Mouse (Mus musculus): ENCODE data around the gene Golga5. TPM values are rescaled to one million over a fixed set of nuclear protein-coding genes. Genes with fewer than 3 reads are reported as not detected.

Golga5 gene
- polyA plus RNA-seq, 1 experiment from 2014 or later = 29.3 TPM

GRCm38 (mm10) chr12:102535796-102536195 lies 66.9 kb downstream of the Golga5 start:
- no peaks in the 10 kb centered on the region for H3K27me3 ChIP-seq (ENCODE audit: control insufficient read depth, insufficient read depth, low read length)
- WGBS = 53% methylated on average over 1 of the region's 1 CpGs
- H3K4me3 ChIP-seq (ENCODE audit: low read depth, low read length) = no peak overlapping the region
- H3K9me3 ChIP-seq (ENCODE audit: control insufficient read depth, low read length) = no peaks in the 10 kb centered on the region
- H3K4me1 ChIP-seq (replicated peaks; ENCODE audit: control insufficient read depth, insufficient read depth) = no peaks in the 10 kb centered on the region
- H3K4me2 ChIP-seq (replicated peaks; ENCODE audit: low read depth) = no peak overlapping the region
- TF ChIP-seq EP300 (optimal IDR thresholded peaks at IDR 0.05) (no peak), CTCF (IDR thresholded peaks at IDR 0.05; ENCODE audit: low read depth) (no peak)
- no peaks in the 10 kb centered on the region for H3K36me3 ChIP-seq (ENCODE audit: control insufficient read depth, insufficient read depth, low read length)
- ATAC-seq (ENCODE audit: low FRiP score, low TSS enrichment) = no peak
- no peak for DNase-seq (ENCODE audit: low spot score)
- no peak overlapping the region for H3K27ac ChIP-seq (replicated peaks)
- no peak overlapping the region for H3K9ac ChIP-seq (ENCODE audit: low read length)

- Histone ChIP-seq H3K36me3 (ENCODE audit: control insufficient read depth, insufficient read depth, low read length) (no peaks in the 10 kb centered on the region), H3K9ac (ENCODE audit: low read length) (no peak overlapping the region), H3K4me3 (ENCODE audit: low read depth, low read length) (no peak overlapping the region), H3K4me2 (replicated peaks; ENCODE audit: low read depth) (no peak overlapping the region), H3K4me1 (replicated peaks; ENCODE audit: control insufficient read depth, insufficient read depth) (no peaks in the 10 kb centered on the region), H3K27me3 (ENCODE audit: control insufficient read depth, insufficient read depth, low read length) (no peaks in the 10 kb centered on the region), H3K27ac (replicated peaks) (no peak overlapping the region), H3K9me3 (ENCODE audit: control insufficient read depth, low read length) (no peaks in the 10 kb centered on the region)
- TF ChIP-seq EP300 (optimal IDR thresholded peaks at IDR 0.05) (no peak), CTCF (IDR thresholded peaks at IDR 0.05; ENCODE audit: low read depth) (no peak)
- 62% methylated on average over 8 of the region's 8 CpGs for WGBS
- no peak for DNase-seq (ENCODE audit: low spot score)
- ATAC-seq (ENCODE audit: low FRiP score, low TSS enrichment) = no peak
Observed at GRCm38 (mm10) chr12:102540278-102540677, 71.3 kb downstream of the Golga5 start.

- Histone ChIP-seq H3K36me3 (ENCODE audit: control insufficient read depth, insufficient read depth, low read length) (no peaks in the 10 kb centered on the region), H3K27me3 (ENCODE audit: control insufficient read depth, insufficient read depth, low read length) (no peaks in the 10 kb centered on the region), H3K4me3 (ENCODE audit: low read depth, low read length) (no peak overlapping the region), H3K9me3 (ENCODE audit: control insufficient read depth, low read length) (no peaks in the 10 kb centered on the region), H3K4me2 (replicated peaks; ENCODE audit: low read depth) (no peak overlapping the region), H3K9ac (ENCODE audit: low read length) (no peak overlapping the region), H3K27ac (replicated peaks) (no peak overlapping the region), H3K4me1 (replicated peaks; ENCODE audit: control insufficient read depth, insufficient read depth) (no peaks in the 10 kb centered on the region)
- no peak for DNase-seq (ENCODE audit: low spot score)
- WGBS = 87% methylated on average over 7 of the region's 7 CpGs
- no peak for ATAC-seq (ENCODE audit: low FRiP score, low TSS enrichment)
- TF ChIP-seq EP300 (optimal IDR thresholded peaks at IDR 0.05) = no peak
- no peak for TF ChIP-seq CTCF (IDR thresholded peaks at IDR 0.05; ENCODE audit: low read depth)
Observed at GRCm38 (mm10) chr12:102541168-102541567, 72.2 kb downstream of the Golga5 start.

GRCm38 (mm10) chr12:102545122-102545521 lies 76.2 kb downstream of the Golga5 start:
- H3K4me1 ChIP-seq (replicated peaks; ENCODE audit: control insufficient read depth, insufficient read depth) = no peaks in the 10 kb centered on the region
- H3K9me3 ChIP-seq (ENCODE audit: control insufficient read depth, low read length) = no peaks in the 10 kb centered on the region
- 54% methylated on average over 6 of the region's 6 CpGs for WGBS
- H3K4me2 ChIP-seq (replicated peaks; ENCODE audit: low read depth) = no peak overlapping the region
- H3K36me3 ChIP-seq (ENCODE audit: control insufficient read depth, insufficient read depth, low read length) = no peaks in the 10 kb centered on the region
- no peak overlapping the region for H3K4me3 ChIP-seq (ENCODE audit: low read depth, low read length)
- no peak overlapping the region for H3K27ac ChIP-seq (replicated peaks)
- DNase-seq (ENCODE audit: low spot score) = no peak
- TF ChIP-seq CTCF (IDR thresholded peaks at IDR 0.05; ENCODE audit: low read depth) (no peak), EP300 (optimal IDR thresholded peaks at IDR 0.05) (no peak)
- ATAC-seq (ENCODE audit: low FRiP score, low TSS enrichment) = no peak
- no peaks in the 10 kb centered on the region for H3K27me3 ChIP-seq (ENCODE audit: control insufficient read depth, insufficient read depth, low read length)
- H3K9ac ChIP-seq (ENCODE audit: low read length) = no peak overlapping the region

Other genes with a start within 250 kb of the Golga5 start
- 2.9 and 3.0 TPM in 2 replicates for gene Rin3, start 186.1 kb upstream of the Golga5 start, polyA plus RNA-seq (2015; fragmentation: Nextera tagmentation; extraction: Ambion mirVana)
- gene Lgmn, start 29.3 kb upstream of the Golga5 start, polyA plus RNA-seq (2015; fragmentation: Nextera tagmentation; extraction: Ambion mirVana) = 75.1 and 77.1 TPM in 2 replicates
- gene Chga, start 85.8 kb downstream of the Golga5 start, polyA plus RNA-seq (2015; fragmentation: Nextera tagmentation; extraction: Ambion mirVana) = 28.9 and 33.2 TPM in 2 replicates
- gene Itpk1, start 235.8 kb downstream of the Golga5 start, polyA plus RNA-seq (2015; fragmentation: Nextera tagmentation; extraction: Ambion mirVana) = 21.5 and 26.7 TPM in 2 replicates

Data from stomach, postnatal 0 days (tissue).